Comparison of ENCODE assay signal across 23 mouse cellular contexts in genomic region chr12:57972484-57972883, GRCm38 (mm10).
A peak's percentile ranks its signal among the peaks of the same experiment; 100 is the strongest.
DNase-seq lines count a peak whose midpoint lies in the region; ATAC-seq and TF ChIP-seq lines count a peak whose summit lies in the region.
"Had no signal": no experiment of that assay in that cellular context is flagged by ENCODE, and none has a peak within 500 bp of the region (broad histone marks: within the 10 kb centered on the region; RNA-seq: fewer than 3 reads in every experiment).

No protein-coding gene starts in this region.

- H3K36me3 ChIP-seq in intestine, embryonic 16.5 days (ENCODE audit: control insufficient read depth, insufficient read depth, low read length): no peaks in the 10 kb centered on the region
- H3K36me3 ChIP-seq in intestine, embryonic 15.5 days: no peaks in the 10 kb centered on the region
- peaks cover 0 to 21% of the 10 kb centered on the region in 2 experiments; a peak in 2 of 4 replicates for H3K36me3 ChIP-seq in MEL (ENCODE audit: control insufficient read depth in 1 of 2, insufficient read depth in 2 of 2, low read length in 2 of 2)
- no peaks in the 10 kb centered on the region for H3K36me3 ChIP-seq in stomach, postnatal 0 days (ENCODE audit: control insufficient read depth, insufficient read depth, low read length)
- no peaks in the 10 kb centered on the region for H3K36me3 ChIP-seq in embryonic facial prominence, embryonic 10.5 days (replicated peaks)
- H3K36me3 ChIP-seq: embryonic facial prominence, embryonic 12.5 days; forebrain, embryonic 15.5 days; hindbrain, embryonic 12.5 days had no signal

- 0 out of 2 replicates have a peak, but pooled peaks have one; percentile 52 for ATAC-seq in intestine, embryonic 16.5 days
- no peak for ATAC-seq in intestine, embryonic 15.5 days
- peak; percentile 85 to 88 for ATAC-seq in hematopoietic stem cell, adult 5-6 weeks (replicated peaks in 1 of 2; ENCODE audit: insufficient read depth in 1 of 2, low FRiP score in 2 of 2, low TSS enrichment in 1 of 2, low read depth in 1 of 2, poor library complexity in 2 of 2, severe bottlenecking in 2 of 2)
- ATAC-seq in stomach, postnatal 0 days (ENCODE audit: low FRiP score, low TSS enrichment): peak; percentile 32; the same call in 1 of the 2 replicates
- ATAC-seq: forebrain, embryonic 15.5 days; hindbrain, embryonic 16.5 days; inflammation-experienced regulatory T-cells, adult 6 months; Patski had no signal

- H3K4me1 ChIP-seq in intestine, embryonic 16.5 days (ENCODE audit: control insufficient read depth, insufficient read depth, low read length): no peaks in the 10 kb centered on the region
- no peaks in the 10 kb centered on the region for H3K4me1 ChIP-seq in intestine, embryonic 15.5 days (replicated peaks)
- H3K4me1 ChIP-seq in MEL (ENCODE audit: control insufficient read depth in 1 of 2, insufficient read depth in 2 of 2, low read length in 2 of 2): peaks cover 13 to 26% of the 10 kb centered on the region in 2 experiments
- H3K4me1 ChIP-seq in stomach, postnatal 0 days (replicated peaks; ENCODE audit: control insufficient read depth, insufficient read depth): no peaks in the 10 kb centered on the region
- no peaks in the 10 kb centered on the region for H3K4me1 ChIP-seq in embryonic facial prominence, embryonic 10.5 days
- H3K4me1 ChIP-seq: embryonic facial prominence, embryonic 12.5 days; forebrain, embryonic 15.5 days; hindbrain, embryonic 12.5 days had no signal

- H3K27me3 ChIP-seq in intestine, embryonic 16.5 days (replicated peaks; ENCODE audit: control insufficient read depth, insufficient read depth, low read length): no peaks in the 10 kb centered on the region
- no peaks in the 10 kb centered on the region for H3K27me3 ChIP-seq in intestine, embryonic 15.5 days (replicated peaks)
- H3K27me3 ChIP-seq in MEL (ENCODE audit: control insufficient read depth in 1 of 2, insufficient read depth in 2 of 2, low read length in 2 of 2): no peaks in the 10 kb centered on the region
- H3K27me3 ChIP-seq in stomach, postnatal 0 days (ENCODE audit: control insufficient read depth, insufficient read depth, low read length): no peaks in the 10 kb centered on the region
- H3K27me3 ChIP-seq in embryonic facial prominence, embryonic 10.5 days (replicated peaks; ENCODE audit: low read depth, poor library complexity, severe bottlenecking): no peaks in the 10 kb centered on the region
- H3K27me3 ChIP-seq: embryonic facial prominence, embryonic 12.5 days; forebrain, embryonic 15.5 days; hindbrain, embryonic 12.5 days; Patski had no signal

- TF ChIP-seq POLR2A in MEL (IDR thresholded peaks at IDR 0.05; ENCODE audit: control insufficient read depth in 1 of 2, insufficient read depth in 1 of 2, low read depth in 1 of 2, low read length in 2 of 2, poor library complexity in 1 of 2): no peak

- TF ChIP-seq CTCF in MEL (IDR thresholded peaks at IDR 0.05 in 2 of 3, conservative IDR thresholded peaks at IDR 0.05 in 1 of 3; ENCODE audit: control insufficient read depth in 1 of 3, insufficient read depth in 1 of 3, low read depth in 2 of 3, low read length in 3 of 3, poor library complexity in 1 of 3, severe bottlenecking in 1 of 3): no peak
- TF ChIP-seq CTCF in stomach, postnatal 0 days (IDR thresholded peaks at IDR 0.05; ENCODE audit: low read depth): no peak
- TF ChIP-seq CTCF in left cerebral cortex, adult 2 months (IDR thresholded peaks at IDR 0.05): no peak

- TF ChIP-seq RAD21 in MEL (IDR thresholded peaks at IDR 0.05; ENCODE audit: low read depth, low read length): no peak

- H3K4me2 ChIP-seq in intestine, embryonic 16.5 days (ENCODE audit: low read depth, low read length): no peak overlapping the region
- H3K4me2 ChIP-seq in intestine, embryonic 15.5 days (replicated peaks): no peak overlapping the region
- no peak overlapping the region for H3K4me2 ChIP-seq in stomach, postnatal 0 days (replicated peaks; ENCODE audit: low read depth)
- H3K4me2 ChIP-seq: embryonic facial prominence, embryonic 12.5 days; forebrain, embryonic 15.5 days; heart, embryonic 11.5 days; hindbrain, embryonic 12.5 days had no signal

- peak; percentile 80 for DNase-seq in MEL (ENCODE audit: low read depth, low spot score)
- DNase-seq in stomach, postnatal 0 days (ENCODE audit: low spot score): no peak
- no peak for DNase-seq in embryonic facial prominence, embryonic 10.5 days (ENCODE audit: low spot score)
- DNase-seq in left cerebral cortex, adult 11 months (ENCODE audit: low spot score): no peak
- no peak for DNase-seq in left cerebral cortex, adult 2 months (ENCODE audit: extremely low spot score in 1 of 2, low spot score in 2 of 2)
- DNase-seq: adrenal gland, adult 2 months; adrenal gland, postnatal 25 days; cerebellum, adult 18-20 months; cerebellum, adult 9-11 months; cerebellum, postnatal 36 days; embryo, embryonic 11 days; gastrocnemius, postnatal 36 days; heart, adult 18-20 months had no signal

- H3K9me3 ChIP-seq in intestine, embryonic 16.5 days (ENCODE audit: control insufficient read depth, low read length): no peaks in the 10 kb centered on the region
- H3K9me3 ChIP-seq in intestine, embryonic 15.5 days: no peaks in the 10 kb centered on the region
- no peaks in the 10 kb centered on the region for H3K9me3 ChIP-seq in MEL (replicated peaks; ENCODE audit: insufficient read depth, low read length)
- H3K9me3 ChIP-seq in stomach, postnatal 0 days (ENCODE audit: control insufficient read depth, low read length): no peaks in the 10 kb centered on the region
- no peaks in the 10 kb centered on the region for H3K9me3 ChIP-seq in embryonic facial prominence, embryonic 10.5 days
- H3K9me3 ChIP-seq: embryonic facial prominence, embryonic 12.5 days; forebrain, embryonic 15.5 days; hindbrain, embryonic 12.5 days had no signal

- WGBS in intestine, embryonic 16.5 days: 60% methylated on average over 2 of the region's 2 CpGs
- WGBS in intestine, embryonic 15.5 days: 66% methylated on average over 2 of the region's 2 CpGs
- 55% methylated on average over 2 of the region's 2 CpGs for WGBS in stomach, postnatal 0 days
- WGBS in embryonic facial prominence, embryonic 10.5 days: 85% methylated on average over 2 of the region's 2 CpGs

- intact Hi-C loops in left cerebral cortex, adult 2 months (cut with DNase I): no loop called here

- no peak overlapping the region for H3K4me3 ChIP-seq in intestine, embryonic 16.5 days (ENCODE audit: low read length)
- H3K4me3 ChIP-seq in intestine, embryonic 15.5 days (replicated peaks): no peak overlapping the region
- no peak overlapping the region for H3K4me3 ChIP-seq in MEL (ENCODE audit: control insufficient read depth in 1 of 2, insufficient read depth in 1 of 2, low read depth in 2 of 2, low read length in 2 of 2)
- H3K4me3 ChIP-seq in stomach, postnatal 0 days (ENCODE audit: low read depth, low read length): no peak overlapping the region
- no peak overlapping the region for H3K4me3 ChIP-seq in embryonic facial prominence, embryonic 10.5 days
- no peak overlapping the region for H3K4me3 ChIP-seq in left cerebral cortex, adult 2 months
- H3K4me3 ChIP-seq: embryonic facial prominence, embryonic 12.5 days; forebrain, embryonic 15.5 days; hindbrain, embryonic 12.5 days had no signal

- H3K79me2 ChIP-seq in MEL (ENCODE audit: control insufficient read depth, insufficient read depth, low read length, poor library complexity): no peaks in the 10 kb centered on the region

- no peak overlapping the region for H3K27ac ChIP-seq in intestine, embryonic 16.5 days (ENCODE audit: low read length)
- no peak overlapping the region for H3K27ac ChIP-seq in intestine, embryonic 15.5 days
- H3K27ac ChIP-seq in MEL (ENCODE audit: control insufficient read depth, low read depth, low read length): no peak overlapping the region
- no peak overlapping the region for H3K27ac ChIP-seq in stomach, postnatal 0 days (replicated peaks)
- no peak overlapping the region for H3K27ac ChIP-seq in embryonic facial prominence, embryonic 10.5 days (replicated peaks)
- H3K27ac ChIP-seq in left cerebral cortex, adult 2 months: no peak overlapping the region
- H3K27ac ChIP-seq: embryonic facial prominence, embryonic 12.5 days; forebrain, embryonic 15.5 days; hindbrain, embryonic 12.5 days had no signal

- no peak overlapping the region for H3K9ac ChIP-seq in intestine, embryonic 16.5 days (ENCODE audit: low read depth, low read length)
- no peak overlapping the region for H3K9ac ChIP-seq in intestine, embryonic 15.5 days
- no peak overlapping the region for H3K9ac ChIP-seq in MEL (ENCODE audit: control insufficient read depth, low read depth, low read length, poor library complexity, severe bottlenecking)
- H3K9ac ChIP-seq in stomach, postnatal 0 days (ENCODE audit: low read length): no peak overlapping the region
- H3K9ac ChIP-seq: embryonic facial prominence, embryonic 12.5 days; forebrain, embryonic 15.5 days; hindbrain, embryonic 12.5 days had no signal

- peak; percentile 87 to 96 for TF ChIP-seq EP300 in MEL (IDR thresholded peaks at IDR 0.05; ENCODE audit: low read depth in 1 of 2, low read length in 2 of 2)
- no peak for TF ChIP-seq EP300 in stomach, postnatal 0 days (optimal IDR thresholded peaks at IDR 0.05)

TF ChIP-seq in MEL, 35 proteins besides CTCF, POLR2A, EP300 and RAD21 (continues in another document):
- TF ChIP-seq SMC3 (IDR thresholded peaks at IDR 0.05; ENCODE audit: low read depth, low read length): no peak
- TF ChIP-seq NELFE (IDR thresholded peaks at IDR 0.05; ENCODE audit: low read depth, low read length): no peak
- TF ChIP-seq ELF1 (IDR thresholded peaks at IDR 0.05; ENCODE audit: low read depth, low read length): peak; percentile 46; the same call in 1 of the 2 replicates
- TF ChIP-seq JUND (IDR thresholded peaks at IDR 0.05; ENCODE audit: low read depth, low read length): peak; percentile 60; the same call in 1 of the 2 replicates
- TF ChIP-seq TAL1 (IDR thresholded peaks at IDR 0.05; ENCODE audit: low read length): peak; percentile 38
- TF ChIP-seq MAZ (IDR thresholded peaks at IDR 0.05; ENCODE audit: low read depth, low read length): peak; percentile 50; the same call in 1 of the 2 replicates
- peak; percentile 92 for TF ChIP-seq RCOR1 (IDR thresholded peaks at IDR 0.05; ENCODE audit: low read depth, low read length)
- peak; percentile 92 for TF ChIP-seq GATA1 (IDR thresholded peaks at IDR 0.05; ENCODE audit: low read depth, low read length)
- TF ChIP-seq MXI1 (IDR thresholded peaks at IDR 0.05; ENCODE audit: low read depth, low read length): peak; percentile 51; the same call in 1 of the 2 replicates
- peak; percentile 53; the same call in 1 of the 2 replicates for TF ChIP-seq SIN3A (IDR thresholded peaks at IDR 0.05; ENCODE audit: low read length)
- no peak for TF ChIP-seq POLR2AphosphoS2 (IDR thresholded peaks at IDR 0.05; ENCODE audit: low read length)
- TF ChIP-seq MAFK (IDR thresholded peaks at IDR 0.05; ENCODE audit: borderline replicate concordance, low read depth, low read length): no peak
- no peak for TF ChIP-seq CHD1 (IDR thresholded peaks at IDR 0.05; ENCODE audit: low read depth, low read length)
- TF ChIP-seq ETS1 (IDR thresholded peaks at IDR 0.05; ENCODE audit: low read depth, low read length): peak; percentile 82
- TF ChIP-seq MYB (IDR thresholded peaks at IDR 0.05; ENCODE audit: low read depth, low read length): no peak
- peak; percentile 82 for TF ChIP-seq TCF12 (IDR thresholded peaks at IDR 0.05; ENCODE audit: low read depth, low read length)
